Mouse (Mus musculus) thymus, adult 2 months (tissue): Measurements from ENCODE around the gene Syt15. TPM values are rescaled to one million over a fixed set of nuclear protein-coding genes. Genes with fewer than 3 reads are reported as not detected.
"Not testable (repeated sequence)": the region's sequence is repeated elsewhere in the genome, so short reads cannot be mapped to it uniquely, and the experiment has no call there.

Source experiments
- DNase-seq: peaks from one replicate; pipeline ENCODE4 v3.0.0; 2021
- H3K27ac ChIP-seq: fragments of 200-500 bp; 2 replicates; pipeline ENCODE4 v1.5.1; 2012; ENCODE audit warnings: low read length, control low read depth; ENCODE audit not compliant: control insufficient read depth, insufficient read depth
- H3K27me3 ChIP-seq: fragments of 200-500 bp; 2 replicates; pipeline ENCODE4 v1.6.1; 2012; ENCODE audit warnings: mild to moderate bottlenecking, low read length, moderate library complexity, mixed read lengths; ENCODE audit not compliant: control insufficient read depth, insufficient read depth
- H3K36me3 ChIP-seq: fragments of 200-500 bp; 2 replicates; pipeline ENCODE4 v1.6.1; 2012; ENCODE audit warnings: mild to moderate bottlenecking, low read length, moderate library complexity; ENCODE audit not compliant: control insufficient read depth, insufficient read depth
- H3K4me1 ChIP-seq: fragments of 200-500 bp; replicated peaks from 2 replicates; pipeline ENCODE4 v1.6.1; 2012; ENCODE audit warnings: low read length; ENCODE audit not compliant: control insufficient read depth, insufficient read depth
- H3K4me3 ChIP-seq: fragments of 200-500 bp; 2 replicates; pipeline ENCODE4 v1.5.1; 2012; ENCODE audit warnings: mild to moderate bottlenecking, low read length, control low read depth, moderate library complexity; ENCODE audit not compliant: control insufficient read depth, insufficient read depth
- CTCF ChIP-seq: fragments of 200-500 bp; IDR thresholded peaks from 2 replicates; pipeline ENCODE4 v1.5.1; 2012; ENCODE audit warnings: mild to moderate bottlenecking, control low read depth, low read length, moderate library complexity, borderline replicate concordance; ENCODE audit not compliant: control insufficient read depth, poor library complexity, insufficient read depth; ENCODE audit errors: extremely low read depth
- POLR2A ChIP-seq: fragments of 200-500 bp; IDR thresholded peaks from 2 replicates; pipeline ENCODE4 v1.6.1; 2012; ENCODE audit warnings: mild to moderate bottlenecking, low read length, control low read depth, moderate library complexity; ENCODE audit not compliant: control insufficient read depth, poor library complexity, insufficient read depth; ENCODE audit errors: extremely low read depth
- WGBS: fragments of 180-500 bp; shearing (Covaris S2); methylation state at CpG from one replicate; pipeline ENCODE4 v1.1.7; 2018; 5-methylcytosine and 5-hydroxymethylcytosine counted together
- polyA plus RNA-seq: library from polyadenylated mRNA; depleted of rRNA; stranded (reverse); fragments of >200 nt; gene quantifications from 2 replicates; pipeline ENCODE4 v1.2.3, GENCODE M21; 2012; rRNA removed

The Syt15 gene
- polyA plus RNA-seq, 1 experiment = 1.3 TPM

- Histone ChIP-seq H3K4me3 (no peak overlapping the region), H3K4me1 (no peaks in the 10 kb centered on the region), H3K36me3 (no peaks in the 10 kb centered on the region), H3K27ac (no peak overlapping the region), H3K27me3 (no peaks in the 10 kb centered on the region)
- TF ChIP-seq POLR2A = no peak
- TF ChIP-seq CTCF = no peak
- DNase-seq = no peak
- 94% methylated on average over 4 of the region's 4 CpGs for WGBS
Observed at GRCm38 (mm10) chr14:34253261-34253660, 33.9 kb downstream of the Syt15 start.

GRCm38 (mm10) chr14:34258525-34258924 is 39.1 kb downstream of the Syt15 start:
- not testable (repeated sequence) for H3K36me3 ChIP-seq, H3K4me1 ChIP-seq, H3K27me3 ChIP-seq, H3K4me3 ChIP-seq, H3K27ac ChIP-seq, DNase-seq
- WGBS = 90% methylated on average over 3 of the region's 3 CpGs

GRCm38 (mm10) chr14:34268046-34268445 is 48.7 kb downstream of the Syt15 start:
- Histone ChIP-seq H3K4me1 (no peaks in the 10 kb centered on the region), H3K36me3 (no peaks in the 10 kb centered on the region), H3K4me3 (no peak overlapping the region), H3K27me3 (no peaks in the 10 kb centered on the region), H3K27ac (no peak overlapping the region)
- TF ChIP-seq POLR2A (no peak), CTCF (no peak)
- no peak for DNase-seq
- WGBS = 96% methylated on average over 9 of the region's 9 CpGs

GRCm38 (mm10) chr14:34273280-34273679 is 53.9 kb downstream of the Syt15 start:
- TF ChIP-seq CTCF (no peak), POLR2A (no peak)
- Histone ChIP-seq H3K27me3 (no peaks in the 10 kb centered on the region), H3K36me3 (no peaks in the 10 kb centered on the region), H3K27ac (no peak overlapping the region), H3K4me1 (no peaks in the 10 kb centered on the region), H3K4me3 (no peak overlapping the region)
- DNase-seq = no peak
- 69% methylated on average over 2 of the region's 2 CpGs for WGBS

GRCm38 (mm10) chr14:34274141-34274540 is 54.7 kb downstream of the Syt15 start:
- TF ChIP-seq CTCF (no peak), POLR2A (no peak)
- Histone ChIP-seq H3K36me3 (no peaks in the 10 kb centered on the region), H3K27ac (no peak overlapping the region), H3K4me1 (no peaks in the 10 kb centered on the region), H3K27me3 (no peaks in the 10 kb centered on the region), H3K4me3 (no peak overlapping the region)
- 97% methylated on average over 3 of the region's 3 CpGs for WGBS
- no peak for DNase-seq

- Histone ChIP-seq H3K36me3 (no peaks in the 10 kb centered on the region), H3K27me3 (no peaks in the 10 kb centered on the region), H3K4me3 (no peak overlapping the region), H3K4me1 (no peaks in the 10 kb centered on the region), H3K27ac (no peak overlapping the region)
- no peak for TF ChIP-seq POLR2A
- TF ChIP-seq CTCF = no peak
- DNase-seq = no peak
- WGBS = 96% methylated on average over 4 of the region's 4 CpGs
Observed at GRCm38 (mm10) chr14:34275225-34275624, 55.8 kb downstream of the Syt15 start.

- Histone ChIP-seq H3K4me1 (no peaks in the 10 kb centered on the region), H3K27me3 (no peaks in the 10 kb centered on the region), H3K36me3 (no peaks in the 10 kb centered on the region), H3K4me3 (no peak overlapping the region), H3K27ac (no peak overlapping the region)
- TF ChIP-seq POLR2A (no peak), CTCF (no peak)
- no peak for DNase-seq
- 93% methylated on average over 4 of the region's 4 CpGs for WGBS
Observed at GRCm38 (mm10) chr14:34279726-34280125, 60.3 kb downstream of the Syt15 start.

Other genes starting within 250 kb of the Syt15 start
- not detected in 2 replicates for gene Zfp488, start 240.8 kb upstream of the Syt15 start, polyA plus RNA-seq
- gene Gm30083, start 204.4 kb upstream of the Syt15 start, polyA plus RNA-seq = not detected in 2 replicates
- gene Gm5460, start 202.8 kb upstream of the Syt15 start, polyA plus RNA-seq = 0.07 TPM in 1 of 2 replicates, not detected in the other
- 0.13 TPM in 1 of 2 replicates, not detected in the other for gene Antxrl, start 166.9 kb upstream of the Syt15 start, polyA plus RNA-seq
- 4.9 and 6.2 TPM in 2 replicates for gene Anxa8, start 133.6 kb upstream of the Syt15 start, polyA plus RNA-seq
- gene A630023A22Rik, start 116.8 kb upstream of the Syt15 start, polyA plus RNA-seq = not detected in 2 replicates
- gene Npy4r, start 67.1 kb upstream of the Syt15 start, polyA plus RNA-seq = 0.06 and 0.11 TPM in 2 replicates
- 0.05 and 0.08 TPM in 2 replicates for gene Gprin2, start 17.9 kb upstream of the Syt15 start, polyA plus RNA-seq
- 2.8 and 4.2 TPM in 2 replicates for gene Shld2, start 90.9 kb downstream of the Syt15 start, polyA plus RNA-seq
- 51.8 and 66.1 TPM in 2 replicates for gene Glud1, start 91.1 kb downstream of the Syt15 start, polyA plus RNA-seq
- 1.8 and 2.2 TPM in 2 replicates for gene Fam25c, start 135.8 kb downstream of the Syt15 start, polyA plus RNA-seq
- 5.2 and 10.2 TPM in 2 replicates for gene Sncg, start 155.2 kb downstream of the Syt15 start, polyA plus RNA-seq
- gene Mmrn2, start 155.9 kb downstream of the Syt15 start, polyA plus RNA-seq = 3.9 and 4.0 TPM in 2 replicates